Mouse (Mus musculus) myocyte (in vitro differentiated cells): Measurements from ENCODE around the gene Pold1.

Experiments
- CEBPB ChIP-seq: IDR thresholded peaks from 2 replicates; pipeline ENCODE4 v1.6.1; 2011; ENCODE audit warnings: mild to moderate bottlenecking, moderate library complexity; ENCODE audit not compliant: poor library complexity, insufficient read depth, severe bottlenecking
- E2F4 ChIP-seq: IDR thresholded peaks from one replicate; pipeline ENCODE4 v1.6.1; 2011; ENCODE audit warnings: mild to moderate bottlenecking, control low read depth, moderate library complexity; ENCODE audit not compliant: insufficient read depth
- MAX ChIP-seq: IDR thresholded peaks from one replicate; pipeline ENCODE4 v1.6.1; 2011; ENCODE audit warnings: low read depth, mild to moderate bottlenecking, control low read depth
- MYOD1 ChIP-seq, 3 experiments: IDR thresholded peaks; one replicate each; pipeline ENCODE4 v1.6.1; 2011; ENCODE audit warnings: control low read depth in 2 of 3, low read depth in 2 of 3, mild to moderate bottlenecking in 2 of 3, moderate library complexity in 1 of 3; ENCODE audit not compliant: insufficient read length in 2 of 3, control insufficient read depth in 1 of 3
- MYOG ChIP-seq, 3 experiments: IDR thresholded peaks; one replicate each; pipeline ENCODE4 v1.6.1; 2011; ENCODE audit warnings: control low read depth in 2 of 3, low read depth in 2 of 3, mild to moderate bottlenecking in 2 of 3; ENCODE audit not compliant: insufficient read length in 2 of 3, control insufficient read depth in 1 of 3, insufficient read depth in 1 of 3
- POLR2A ChIP-seq: IDR thresholded peaks from one replicate; pipeline ENCODE4 v1.6.1; 2011; ENCODE audit warnings: low read depth, mild to moderate bottlenecking, control low read depth, moderate library complexity; ENCODE audit not compliant: insufficient read length
- POLR2AphosphoS2 ChIP-seq: IDR thresholded peaks from one replicate; pipeline ENCODE4 v1.6.1; 2011; ENCODE audit warnings: low read depth, control low read depth; ENCODE audit not compliant: insufficient read length
- REST ChIP-seq: IDR thresholded peaks from one replicate; pipeline ENCODE4 v1.6.1; 2011; ENCODE audit warnings: mild to moderate bottlenecking, control low read depth, moderate library complexity; ENCODE audit not compliant: insufficient read depth, insufficient read length
- SRF ChIP-seq: IDR thresholded peaks from one replicate; pipeline ENCODE4 v1.6.1; 2011; ENCODE audit warnings: low read depth; ENCODE audit not compliant: control insufficient read depth, insufficient read length
- TCF12 ChIP-seq: IDR thresholded peaks from one replicate; pipeline ENCODE4 v1.6.1; 2011; ENCODE audit warnings: mild to moderate bottlenecking, control low read depth; ENCODE audit not compliant: poor library complexity, insufficient read depth, severe bottlenecking
- TCF3 ChIP-seq: IDR thresholded peaks from one replicate; pipeline ENCODE4 v1.6.1; 2011; ENCODE audit warnings: low read depth, control low read depth; ENCODE audit not compliant: insufficient read length
- USF1 ChIP-seq: IDR thresholded peaks from one replicate; pipeline ENCODE4 v1.6.1; 2011; ENCODE audit warnings: low read depth, mild to moderate bottlenecking, control low read depth, moderate library complexity

DNA sequence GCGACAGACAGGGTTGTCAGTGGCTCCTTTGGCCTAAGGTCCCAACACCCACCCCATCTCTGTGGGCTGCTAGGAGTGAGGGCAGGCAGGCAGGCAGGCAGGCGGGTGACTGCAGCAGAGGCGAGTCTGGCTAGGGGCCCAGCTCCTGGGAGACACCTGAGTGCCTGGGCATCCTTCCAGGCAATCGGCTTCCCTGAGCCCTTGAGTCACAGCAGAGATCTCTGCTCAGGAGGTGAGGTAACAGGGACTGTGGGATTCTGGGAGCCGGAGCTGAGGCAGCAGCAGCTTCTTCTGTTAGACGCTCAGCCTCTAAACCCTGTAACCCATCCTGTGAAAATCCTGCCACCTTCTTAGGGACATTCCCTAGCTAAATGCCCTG, 12.1 kb downstream of the Pold1 start:
- no peak for TF ChIP-seq POLR2A
- TF ChIP-seq USF1: no peak
- no peak for TF ChIP-seq MAX
- TF ChIP-seq MYOG (IDR thresholded peaks at IDR 0.05; ENCODE audit: control insufficient read depth in 1 of 3, insufficient read depth in 1 of 3, insufficient read length in 2 of 3, low read depth in 2 of 3): no peak
- no peak for TF ChIP-seq E2F4
- TF ChIP-seq TCF12: no peak
- TF ChIP-seq POLR2AphosphoS2: no peak
- no peak for TF ChIP-seq TCF3
- TF ChIP-seq MYOD1 (IDR thresholded peaks at IDR 0.05; ENCODE audit: control insufficient read depth in 1 of 3, insufficient read length in 2 of 3, low read depth in 2 of 3): no peak
- TF ChIP-seq REST: no peak
- TF ChIP-seq CEBPB: no peak
- no peak for TF ChIP-seq SRF
